Mouse (Mus musculus): Measurements from ENCODE around the gene Eif1b.

DNA sequence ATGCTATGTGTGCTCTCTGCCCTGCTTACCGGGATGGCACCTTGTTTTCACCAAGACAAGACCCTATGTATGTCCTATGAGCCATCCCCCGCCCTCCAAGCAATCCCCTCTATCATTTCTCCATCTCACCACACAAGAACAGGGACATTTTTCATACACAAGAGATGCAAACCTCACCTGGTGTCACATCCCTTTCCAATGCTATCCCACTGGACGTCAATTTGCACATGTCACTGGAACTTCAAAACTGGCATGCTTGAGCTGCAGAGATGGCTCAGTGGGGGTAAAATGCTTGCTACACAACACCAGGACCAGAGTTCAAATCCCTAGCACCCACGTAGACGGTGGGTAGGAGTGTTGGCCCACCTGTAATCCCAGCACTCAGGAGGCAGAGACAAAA, 6.0 kb downstream of the Eif1b start:
- TF ChIP-seq POLR2A (IDR thresholded peaks at IDR 0.05; ENCODE audit: control insufficient read depth, low read depth, low read length) (no peak), CTCF (IDR thresholded peaks at IDR 0.05; ENCODE audit: control insufficient read depth, insufficient read depth, insufficient replicate concordance, low read depth, low read length) (no peak)

Measured in testis, adult 2 months (tissue).